Mouse (Mus musculus): ENCODE measurements at regions not wholly inside any gene's neighbourhood (a gene's known extent, or its start where the extent isn't known, plus 50 kb on each side); places are given as distances from the start of the nearest gene placed in this dataset.

- TF ChIP-seq CTCF (IDR thresholded peaks at IDR 0.05; ENCODE audit: low read depth, low read length) (no peak), POLR2A (IDR thresholded peaks at IDR 0.05; ENCODE audit: insufficient read depth, low read length) (no peak), EP300 (IDR thresholded peaks at IDR 0.05; ENCODE audit: insufficient read depth, low read depth, low read length) (no peak)
Measured at GRCm38 (mm10) chr13:115512214-115512613, 410.4 kb upstream of the Itga1 start.

All from ES-Bruce4 (cell line).